Comparison of ENCODE assay signal across 16 mouse cellular contexts in genomic region chr3:89558972-89559910, GRCm38 (mm10). TPM values are rescaled to one million over a fixed set of nuclear protein-coding genes. Genes with fewer than 3 reads are reported as not detected.
DNase-seq lines count a peak whose midpoint lies in the region; ATAC-seq lines count a peak whose summit lies in the region.
"Had no signal": no experiment of that assay in that cellular context is flagged by ENCODE, and none has a peak within 500 bp of the region (broad histone marks: within the 10 kb centered on the region; RNA-seq: fewer than 3 reads in every experiment).

No protein-coding gene starts in this region.

- 52% methylated on average over 15 of the region's 15 CpGs for WGBS in hindbrain, embryonic 13.5 days
- 79% methylated on average over 15 of the region's 15 CpGs for WGBS in hindbrain, embryonic 10.5 days
- WGBS in kidney, embryonic 15.5 days = 58% methylated on average over 15 of the region's 15 CpGs

- no peak overlapping the region for H3K4me2 ChIP-seq in hindbrain, embryonic 13.5 days
- no peak overlapping the region for H3K4me2 ChIP-seq in kidney, embryonic 15.5 days
- H3K4me2 ChIP-seq: limb, embryonic 12.5 days had no signal

- H3K4me3 ChIP-seq in hindbrain, embryonic 13.5 days = no peak overlapping the region
- no peak overlapping the region for H3K4me3 ChIP-seq in hindbrain, embryonic 10.5 days
- no peak overlapping the region for H3K4me3 ChIP-seq in kidney, embryonic 15.5 days (replicated peaks)
- H3K4me3 ChIP-seq: erythroblast, embryonic 14.5 days; limb, embryonic 12.5 days; megakaryocyte, embryonic 14.5 days had no signal

- ATAC-seq in hindbrain, embryonic 13.5 days (ENCODE audit: low FRiP score) = peak; percentile 89
- ATAC-seq in megakaryocyte-erythroid progenitor cell, adult 5-6 weeks (replicated peaks; ENCODE audit: low FRiP score, low TSS enrichment, poor library complexity, severe bottlenecking) = no peak
- ATAC-seq in kidney, embryonic 15.5 days (replicated peaks; ENCODE audit: low FRiP score) = no peak
- ATAC-seq: liver, postnatal 0 days had no signal

- peaks cover 20% of the 10 kb centered on the region for H3K4me1 ChIP-seq in hindbrain, embryonic 13.5 days (replicated peaks)
- 0 out of 2 replicates have a peak, but pooled peaks cover 8% of the 10 kb centered on the region for H3K4me1 ChIP-seq in hindbrain, embryonic 10.5 days (replicated peaks)
- no peaks in the 10 kb centered on the region for H3K4me1 ChIP-seq in kidney, embryonic 15.5 days

- H3K9ac ChIP-seq in hindbrain, embryonic 13.5 days = no peak overlapping the region
- no peak overlapping the region for H3K9ac ChIP-seq in kidney, embryonic 15.5 days
- H3K9ac ChIP-seq: limb, embryonic 12.5 days; liver, postnatal 0 days had no signal

- H3K36me3 ChIP-seq in hindbrain, embryonic 13.5 days = no peaks in the 10 kb centered on the region
- no peaks in the 10 kb centered on the region for H3K36me3 ChIP-seq in hindbrain, embryonic 10.5 days
- H3K36me3 ChIP-seq in kidney, embryonic 15.5 days = no peaks in the 10 kb centered on the region
- H3K36me3 ChIP-seq: G1E; limb, embryonic 12.5 days had no signal

- DNase-seq in hindbrain, embryonic 10.5 days (ENCODE audit: low spot score) = no peak
- peak; percentile 68 to 73 for DNase-seq in right cerebral cortex, postnatal 10 days (ENCODE audit: low spot score in 2 of 2)
- no peak for DNase-seq in right cerebral cortex, postnatal 14 days
- DNase-seq in forelimb bud, embryonic 11.5 days (ENCODE audit: low read depth, low spot score) = peak; percentile 19
- no peak for DNase-seq in B cell, adult 2 months
- DNase-seq: cerebellum, postnatal 36 days; gastrocnemius, postnatal 14 days; kidney, postnatal 4 days; liver, postnatal 0 days had no signal

- H3K9me3 ChIP-seq in hindbrain, embryonic 13.5 days = no peaks in the 10 kb centered on the region
- H3K9me3 ChIP-seq in hindbrain, embryonic 10.5 days = no peaks in the 10 kb centered on the region
- H3K9me3 ChIP-seq in kidney, embryonic 15.5 days (replicated peaks) = no peaks in the 10 kb centered on the region
- H3K9me3 ChIP-seq: G1E; limb, embryonic 12.5 days; megakaryocyte, embryonic 14.5 days had no signal

- H3K27ac ChIP-seq in hindbrain, embryonic 13.5 days = peak overlapping the region; percentile 80
- no peak overlapping the region for H3K27ac ChIP-seq in hindbrain, embryonic 10.5 days
- no peak overlapping the region for H3K27ac ChIP-seq in kidney, embryonic 15.5 days
- H3K27ac ChIP-seq: limb, embryonic 12.5 days had no signal

- 0 out of 2 replicates have a peak, but pooled peaks cover 6% of the 10 kb centered on the region for H3K27me3 ChIP-seq in hindbrain, embryonic 13.5 days
- H3K27me3 ChIP-seq in hindbrain, embryonic 10.5 days (ENCODE audit: insufficient read depth, poor library complexity, severe bottlenecking) = no peaks in the 10 kb centered on the region; the same call in 1 of the 2 replicates
- H3K27me3 ChIP-seq in kidney, embryonic 15.5 days = 0 out of 2 replicates have a peak, but pooled peaks cover 3% of the 10 kb centered on the region
- H3K27me3 ChIP-seq: limb, embryonic 12.5 days had no signal

RNA-seq across cellular contexts. Expression of gene Kcnn3, which starts 39.3 kb away (rescaled TPM):
- 5.1 and 6.6 TPM in 2 replicates for polyA plus RNA-seq in hindbrain, embryonic 13.5 days (2015; fragmentation: Nextera tagmentation; extraction: Ambion mirVana)
- 1.2 TPM in 2 replicates for polyA plus RNA-seq in hindbrain, embryonic 10.5 days (2016; fragmentation: Nextera tagmentation; extraction: Ambion mirVana)
- total RNA-seq in megakaryocyte-erythroid progenitor cell, adult 5-6 weeks (2014; fragmentation: Nextera tagmentation) = not detected in 2 replicates
- not detected in 2 replicates for total RNA-seq in megakaryocyte-erythroid progenitor cell, adult 5-6 weeks (2017)
- 2.1 and 3.0 TPM in 2 replicates for polyA plus RNA-seq in kidney, embryonic 15.5 days (2015; fragmentation: Nextera tagmentation; extraction: Ambion mirVana)
- polyA plus RNA-seq: G1E had no signal

Comparison
In these comparisons a context has a peak if more than half of its experiments do, and no peak if none do; other contexts are left out.
1. DNase-seq: peak in right cerebral cortex, postnatal 10 days (2 of 2) and forelimb bud, embryonic 11.5 days (single experiment); none in hindbrain, embryonic 10.5 days (single experiment), right cerebral cortex, postnatal 14 days (single experiment) and B cell, adult 2 months (0 of 2).